Comparison of ENCODE assay signal across 20 mouse cellular contexts in genomic region chr5:37835590-37836266, GRCm38 (mm10). TPM values are rescaled to one million over a fixed set of nuclear protein-coding genes. Genes with fewer than 3 reads are reported as not detected.
DNase-seq lines count a peak whose midpoint lies in the region; ATAC-seq and TF ChIP-seq lines count a peak whose summit lies in the region.
"Had no signal": no experiment of that assay in that cellular context is flagged by ENCODE, and none has a peak within 500 bp of the region (broad histone marks: within the 10 kb centered on the region; RNA-seq: fewer than 3 reads in every experiment).

No protein-coding gene starts in this region.

- H3K4me2 ChIP-seq in hindbrain, postnatal 0 days (ENCODE audit: low read depth, low read length): no peak overlapping the region
- H3K4me2 ChIP-seq in midbrain, postnatal 0 days (ENCODE audit: low read depth, low read length, poor library complexity, severe bottlenecking): no peak overlapping the region
- H3K4me2 ChIP-seq in intestine, postnatal 0 days (replicated peaks; ENCODE audit: low read depth): no peak overlapping the region
- H3K4me2 ChIP-seq: forebrain, embryonic 13.5 days; heart, embryonic 12.5 days; kidney, embryonic 15.5 days; limb, embryonic 13.5 days had no signal

- peaks cover 6% of the 10 kb centered on the region; the same call in 1 of the 2 replicates for H3K4me1 ChIP-seq in hindbrain, postnatal 0 days (ENCODE audit: insufficient read depth, low read length)
- no peaks in the 10 kb centered on the region for H3K4me1 ChIP-seq in midbrain, postnatal 0 days (ENCODE audit: insufficient read depth, low read length)
- no peaks in the 10 kb centered on the region for H3K4me1 ChIP-seq in intestine, postnatal 0 days (replicated peaks; ENCODE audit: control insufficient read depth, insufficient read depth, low read length)
- H3K4me1 ChIP-seq: forebrain, embryonic 13.5 days; kidney, embryonic 15.5 days had no signal

- no peaks in the 10 kb centered on the region for H3K36me3 ChIP-seq in hindbrain, postnatal 0 days (ENCODE audit: insufficient read depth, low read length)
- no peaks in the 10 kb centered on the region for H3K36me3 ChIP-seq in midbrain, postnatal 0 days (ENCODE audit: insufficient read depth, low read length)
- H3K36me3 ChIP-seq in intestine, postnatal 0 days (ENCODE audit: control insufficient read depth, insufficient read depth): no peaks in the 10 kb centered on the region
- H3K36me3 ChIP-seq: heart, embryonic 12.5 days; kidney, embryonic 15.5 days; limb, embryonic 13.5 days had no signal

- no peak overlapping the region for H3K27ac ChIP-seq in hindbrain, postnatal 0 days
- no peak overlapping the region for H3K27ac ChIP-seq in midbrain, postnatal 0 days (ENCODE audit: low read depth, low read length)
- H3K27ac ChIP-seq in intestine, postnatal 0 days (ENCODE audit: low read depth, low read length): no peak overlapping the region
- H3K27ac ChIP-seq: forebrain, embryonic 13.5 days; kidney, embryonic 15.5 days; limb, embryonic 13.5 days had no signal

- peaks cover 52% of the 10 kb centered on the region for H3K27me3 ChIP-seq in hindbrain, postnatal 0 days (ENCODE audit: insufficient read depth, low read length)
- peaks cover 83% of the 10 kb centered on the region for H3K27me3 ChIP-seq in midbrain, postnatal 0 days (ENCODE audit: insufficient read depth, low read length)
- peaks cover 47% of the 10 kb centered on the region for H3K27me3 ChIP-seq in intestine, postnatal 0 days (replicated peaks; ENCODE audit: control insufficient read depth, insufficient read depth, low read length)

- H3K9ac ChIP-seq in hindbrain, postnatal 0 days (replicated peaks; ENCODE audit: low read length): no peak overlapping the region
- no peak overlapping the region for H3K9ac ChIP-seq in midbrain, postnatal 0 days (replicated peaks; ENCODE audit: low read length, poor library complexity, severe bottlenecking)
- no peak overlapping the region for H3K9ac ChIP-seq in intestine, postnatal 0 days (ENCODE audit: low read depth, low read length)
- H3K9ac ChIP-seq: forebrain, embryonic 13.5 days; heart, embryonic 12.5 days; kidney, embryonic 15.5 days; limb, embryonic 13.5 days had no signal

- no peaks in the 10 kb centered on the region for H3K9me3 ChIP-seq in hindbrain, postnatal 0 days (ENCODE audit: low read length)
- H3K9me3 ChIP-seq in midbrain, postnatal 0 days (ENCODE audit: low read length): no peaks in the 10 kb centered on the region
- H3K9me3 ChIP-seq in intestine, postnatal 0 days (ENCODE audit: control insufficient read depth): no peaks in the 10 kb centered on the region
- H3K9me3 ChIP-seq: forebrain, embryonic 13.5 days; heart, embryonic 12.5 days; kidney, embryonic 15.5 days; limb, embryonic 13.5 days had no signal

- ATAC-seq in hindbrain, postnatal 0 days: peak; percentile 74
- peak; percentile 78 for ATAC-seq in midbrain, postnatal 0 days (ENCODE audit: low FRiP score)
- no peak for ATAC-seq in intestine, postnatal 0 days
- ATAC-seq: forebrain, embryonic 13.5 days had no signal

- peak; percentile 8 for DNase-seq in MN1 (ENCODE audit: low spot score)
- peak; percentile 76 for DNase-seq in embryo, embryonic 11 days
- DNase-seq in hindbrain, postnatal 0 days (ENCODE audit: low spot score): peak; percentile 74
- DNase-seq in midbrain, postnatal 0 days (ENCODE audit: low spot score): peak; percentile 63
- DNase-seq in ovary, adult 18-20 months (ENCODE audit: low spot score): no peak
- DNase-seq in layer of hippocampus, postnatal 10 days (ENCODE audit: low spot score in 2 of 2): no peak
- DNase-seq in gastrocnemius, adult 8-10 months (ENCODE audit: low spot score in 2 of 2): no peak
- DNase-seq: cerebellum, adult 11 months; gastrocnemius, postnatal 25 days; lung, adult 2 months; right cerebral cortex, postnatal 4 days; thymus, postnatal 36 days had no signal

- H3K4me3 ChIP-seq in hindbrain, postnatal 0 days (ENCODE audit: low read length): no peak overlapping the region
- H3K4me3 ChIP-seq in midbrain, postnatal 0 days (ENCODE audit: low read depth, low read length): no peak overlapping the region
- H3K4me3 ChIP-seq in intestine, postnatal 0 days (ENCODE audit: low read depth, low read length): no peak overlapping the region
- H3K4me3 ChIP-seq: forebrain, embryonic 13.5 days; heart, embryonic 12.5 days; kidney, embryonic 15.5 days; limb, embryonic 13.5 days had no signal

- TF ChIP-seq CTCF in hindbrain, postnatal 0 days (IDR thresholded peaks at IDR 0.05; ENCODE audit: low read depth): no peak
- TF ChIP-seq CTCF in midbrain, postnatal 0 days (IDR thresholded peaks at IDR 0.05): no peak
- TF ChIP-seq CTCF in intestine, postnatal 0 days (IDR thresholded peaks at IDR 0.05; ENCODE audit: low read depth): no peak

- 5% methylated on average over 6 of the region's 6 CpGs for WGBS in hindbrain, postnatal 0 days
- WGBS in midbrain, postnatal 0 days: 3% methylated on average over 6 of the region's 6 CpGs
- 8% methylated on average over 6 of the region's 6 CpGs for WGBS in intestine, postnatal 0 days

RNA-seq across cellular contexts. Expression of gene Msx1, which starts 11.3 kb away (rescaled TPM):
- total RNA-seq in hindbrain, postnatal 0 days (2014; rRNA removed): 14.8 and 20.6 TPM in 2 replicates
- 26.2 and 28.0 TPM in 2 replicates for polyA plus RNA-seq in hindbrain, postnatal 0 days (2015; fragmentation: Nextera tagmentation; extraction: Ambion mirVana)
- 12.2 and 12.3 TPM in 2 replicates for total RNA-seq in midbrain, postnatal 0 days (2014; rRNA removed)
- 8.0 and 8.3 TPM in 2 replicates for polyA plus RNA-seq in midbrain, postnatal 0 days (2015; fragmentation: Nextera tagmentation; extraction: Ambion mirVana)
- total RNA-seq in layer of hippocampus, postnatal 10 days (2021): 1 to 10 TPM; 7.4 to 8.5 TPM
- polyA plus RNA-seq in intestine, postnatal 0 days (2015; fragmentation: Nextera tagmentation; extraction: Ambion mirVana): 0.89 and 1.3 TPM in 2 replicates
- 1 to 10 TPM; 1.2 to 1.7 (median 1.4) TPM for total RNA-seq in gastrocnemius, adult 8-10 months (2022)
- total RNA-seq: CH12.LX; hematopoietic stem cell, adult 5-6 weeks; megakaryocyte progenitor cell, adult 5-6 weeks had no signal

Comparison
In these comparisons a context has a peak if more than half of its experiments do, and no peak if none do; other contexts are left out.
1. DNase-seq: peak in MN1 (single experiment), embryo, embryonic 11 days (single experiment), hindbrain, postnatal 0 days (single experiment) and midbrain, postnatal 0 days (single experiment); none in ovary, adult 18-20 months (single experiment), layer of hippocampus, postnatal 10 days (0 of 2) and gastrocnemius, adult 8-10 months (0 of 2).